Mouse (Mus musculus) testis, adult 2 months (tissue): Measurements from ENCODE around the gene Syne1.

Experiments
- CTCF ChIP-seq: fragments of 200-500 bp; IDR thresholded peaks from 2 replicates; pipeline ENCODE4 v1.5.1; 2012; ENCODE audit warnings: low read depth, mild to moderate bottlenecking, inconsistent platforms, low read length, moderate library complexity; ENCODE audit not compliant: control insufficient read depth, insufficient read depth, insufficient replicate concordance
- POLR2A ChIP-seq: fragments of 200-500 bp; IDR thresholded peaks from 2 replicates; pipeline ENCODE4 v1.6.1; 2012; ENCODE audit warnings: low read depth, mild to moderate bottlenecking, inconsistent platforms, low read length, moderate library complexity; ENCODE audit not compliant: control insufficient read depth

DNA sequence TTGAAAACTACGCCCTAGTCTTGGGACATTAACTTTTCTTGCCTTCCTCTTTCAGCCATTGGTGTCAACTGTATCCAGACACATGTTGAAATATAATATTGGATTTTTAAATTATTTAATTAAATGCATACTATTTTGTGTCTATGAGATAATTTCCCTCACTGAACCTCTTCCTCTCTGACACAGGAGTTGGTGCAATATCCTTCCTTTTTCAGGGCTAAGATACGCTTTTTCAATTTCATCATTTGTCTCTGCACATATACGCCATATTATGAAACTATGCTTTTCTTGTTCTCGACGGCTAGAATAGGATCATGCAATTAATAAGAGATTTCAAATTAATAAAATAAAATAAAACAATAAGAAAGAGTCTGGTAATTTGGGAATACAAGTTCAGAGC lies 4.9 kb downstream of the Syne1 start:
- no peak for TF ChIP-seq POLR2A
- TF ChIP-seq CTCF: no peak
